Mouse (Mus musculus) heart, postnatal 14 days (tissue): ENCODE results near the gene Sirt5. TPM values are rescaled to one million over a fixed set of nuclear protein-coding genes. Genes with fewer than 3 reads are reported as not detected.
A peak's percentile ranks its signal among the peaks of the same experiment; 100 is the strongest.

Experiments
- DNase-seq, 2 experiments: peaks; one replicate each; pipeline ENCODE4 v3.0.0; 2021 to 2022
- intact Hi-C: fragments of 180-260 bp; cut with DNase I; formaldehyde crosslinking; loops from one replicate; pipeline ENCODE4 v1.15.1; 2025
- long read RNA-seq, 2 experiments: library from polyadenylated mRNA; stranded (forward); transcript quantifications; one replicate each; pipeline ENCODE4 v2.0.0; 2021
- total RNA-seq, 2 experiments: library from RNA; stranded (reverse); gene quantifications; 2 replicates each; pipeline ENCODE4 v1.2.3; 2021

Gene Sirt5
- total RNA-seq, result 10 to 100 TPM; 44.0 to 49.4 TPM
- long read RNA-seq, experiment 1, transcript Sirt5-211 (9 exons, 1,398 nt), result major isoform, 44 of 76 reads
- long read RNA-seq, experiment 1, partial matches to known transcripts, result 4 of 76 reads
- long read RNA-seq, experiment 1, other reads (novel, unspliced or antisense), result 27 of 76 reads
- long read RNA-seq, experiment 2, transcript Sirt5-211 (9 exons, 1,398 nt), result major isoform, 41 of 69 reads
- long read RNA-seq, experiment 2, partial matches to known transcripts, result 3 of 69 reads
- long read RNA-seq, experiment 2, other reads (novel, unspliced or antisense), result 25 of 69 reads

DNA sequence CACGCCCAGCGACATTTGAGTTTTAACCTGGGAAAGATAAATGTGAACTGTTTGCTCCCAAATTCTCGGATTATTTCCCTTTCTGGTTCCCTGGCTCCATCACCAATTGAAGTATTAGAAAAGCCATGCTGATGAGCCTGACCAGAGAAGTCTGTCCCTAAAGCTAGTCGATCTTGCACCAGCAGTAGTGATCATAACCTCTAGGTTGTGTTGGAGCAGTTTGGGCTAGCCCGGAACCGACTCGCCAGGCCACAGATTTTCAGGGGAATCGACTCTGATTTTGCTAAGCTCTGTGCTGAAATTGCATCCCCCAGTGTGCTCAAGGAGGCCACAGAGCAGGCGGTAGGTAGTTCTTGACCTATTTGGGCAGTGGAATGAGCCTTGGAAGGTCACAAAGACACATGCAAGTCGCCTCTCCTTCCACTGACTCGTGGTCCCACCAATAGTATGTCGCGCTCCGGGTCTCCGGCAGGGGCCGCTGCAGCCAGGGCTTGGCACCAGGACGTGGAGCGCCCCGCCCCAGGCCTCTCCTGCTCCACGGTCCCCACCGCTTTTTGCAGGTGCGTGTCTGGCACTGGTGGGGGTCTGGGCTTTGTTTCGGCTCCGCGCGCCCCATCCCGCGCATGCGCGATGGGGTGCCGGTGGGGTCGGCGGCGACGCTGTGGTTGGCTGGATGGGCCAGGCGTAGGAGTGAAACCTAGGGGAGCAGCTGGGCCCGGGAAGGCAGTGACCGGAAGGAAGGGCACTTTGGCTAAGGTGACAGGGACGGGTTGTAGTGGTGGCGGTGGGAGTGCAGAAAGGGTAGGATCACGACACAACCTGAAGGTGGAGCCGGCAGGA is at the start of gene Sirt5:
Gene Sirt5, plus strand, starts transcription at position 512 of the 840 bp plus-strand sequence.
- peak; percentile 92 to 95 for DNase-seq
- intact Hi-C loops, result loop anchor here (5.0 kb wide), 1 partner anchor 168 kb away; no protein-coding TSS in a partner anchor

GRCm38 (mm10) chr13:43317411-43317810 is 47.9 kb upstream of the Sirt5 start:
- no peak for DNase-seq
- intact Hi-C loops, result no loop called here

DNA sequence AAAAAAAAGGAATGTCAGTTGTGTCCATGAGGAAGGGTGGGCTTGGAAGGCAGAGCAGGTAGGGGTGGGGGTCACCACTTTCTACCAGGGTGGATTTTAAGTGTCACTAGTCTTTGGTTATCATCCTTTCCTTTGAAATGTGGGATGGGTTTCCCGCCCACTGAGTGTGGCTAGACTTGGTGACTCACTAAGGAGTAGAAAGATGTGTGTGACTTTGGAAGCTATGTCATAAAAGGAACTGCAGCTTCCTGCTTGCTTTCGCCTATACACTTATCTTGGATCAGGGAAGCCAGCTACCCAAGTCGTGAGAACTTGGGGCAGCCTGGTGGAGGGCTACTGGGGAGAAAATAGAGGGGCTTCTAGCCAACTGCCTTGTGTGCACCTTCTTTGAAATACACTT is 45.9 kb upstream of the Sirt5 start:
- intact Hi-C loops, result no loop called here
- no peak for DNase-seq

- no peak for DNase-seq
- intact Hi-C loops, result no loop called here
These were observed 43.8 kb upstream of the Sirt5 start for GRCm38 (mm10) chr13:43321492-43321891.

GRCm38 (mm10) chr13:43325427-43325826 is 39.9 kb upstream of the Sirt5 start:
- intact Hi-C loops, result no loop called here
- no peak for DNase-seq

DNA sequence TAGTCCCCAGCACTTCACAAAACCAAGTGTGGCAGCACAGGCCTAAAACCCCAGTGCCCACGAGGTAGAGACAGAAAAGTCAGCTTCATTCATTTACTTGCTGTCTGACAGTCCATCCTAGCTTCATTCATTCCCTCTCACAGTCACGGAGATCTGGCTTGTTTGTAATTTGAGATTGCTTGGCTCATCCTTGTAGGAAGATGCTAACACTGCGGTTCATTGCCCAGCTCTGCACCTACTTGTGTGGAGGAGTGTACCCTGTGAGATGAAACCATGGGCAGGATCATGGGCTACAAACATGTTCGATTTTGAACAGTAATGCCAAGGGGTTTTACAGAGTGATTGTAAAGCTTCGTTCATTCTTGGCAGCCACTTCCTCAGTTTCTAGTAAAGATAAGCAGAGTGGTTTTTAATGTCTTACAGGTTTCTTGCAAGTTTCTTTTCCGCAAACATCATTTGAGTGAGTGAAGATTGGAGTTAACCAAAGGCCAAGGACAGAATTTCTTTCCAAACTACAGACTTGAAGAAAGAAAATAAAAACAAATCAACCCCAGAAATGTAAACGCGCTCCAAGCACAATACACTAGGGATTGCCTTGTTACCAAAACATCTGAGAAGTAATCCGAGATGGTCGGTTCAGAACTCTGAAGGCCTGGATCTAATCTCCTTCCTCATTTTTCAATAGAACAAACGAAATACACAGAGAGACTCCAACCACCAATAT is 33.4 kb upstream of the Sirt5 start:
- intact Hi-C loops, result no loop called here
- no peak for DNase-seq

GRCm38 (mm10) chr13:43332591-43332990 is 32.7 kb upstream of the Sirt5 start:
- intact Hi-C loops, result no loop called here
- peak; percentile 13 to 26 for DNase-seq

DNA sequence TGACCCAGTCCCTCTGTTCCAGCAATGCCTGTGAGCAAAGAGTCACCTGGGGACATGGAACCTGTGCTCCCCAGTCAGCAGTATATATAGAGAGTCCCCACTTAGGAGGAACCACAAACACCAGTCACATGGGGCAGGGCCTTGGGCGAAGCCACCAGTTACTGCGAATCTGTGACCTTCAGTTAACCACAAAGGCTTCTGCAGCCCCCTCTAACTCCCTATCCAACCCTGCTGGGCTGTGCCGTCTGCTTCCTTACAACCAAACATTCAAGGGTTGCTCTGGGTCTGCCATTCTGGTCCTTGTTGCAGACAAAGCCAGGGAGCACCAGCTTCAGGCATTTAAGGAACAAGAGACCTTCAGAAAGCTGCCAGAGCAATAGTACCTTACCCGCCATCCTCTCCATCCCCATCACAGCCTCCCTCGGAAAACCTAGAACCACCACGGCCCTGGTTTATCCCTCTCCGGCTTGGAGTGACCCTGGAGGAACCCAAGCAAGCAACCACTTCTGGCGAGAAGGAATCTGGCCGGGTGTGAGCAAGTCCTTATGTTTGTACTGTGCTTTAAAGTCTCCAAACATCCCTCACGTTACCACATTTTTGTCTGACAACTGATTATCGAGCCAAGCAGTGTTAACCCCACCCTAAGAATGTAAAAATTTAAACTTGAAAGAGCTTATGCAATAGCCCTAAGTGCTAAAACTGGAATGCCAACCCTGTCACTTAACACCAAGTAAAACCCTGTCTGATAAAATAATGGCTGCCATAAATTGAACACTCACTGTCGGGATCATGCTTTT is 28.7 kb upstream of the Sirt5 start:
- intact Hi-C loops, result no loop called here
- DNase-seq, result no peak

GRCm38 (mm10) chr13:43338001-43338400 is 27.3 kb upstream of the Sirt5 start:
- no peak for DNase-seq
- intact Hi-C loops, result no loop called here

- intact Hi-C loops, result no loop called here
- no peak for DNase-seq
These were observed 26.7 kb upstream of the Sirt5 start for GRCm38 (mm10) chr13:43338632-43339031.

DNA sequence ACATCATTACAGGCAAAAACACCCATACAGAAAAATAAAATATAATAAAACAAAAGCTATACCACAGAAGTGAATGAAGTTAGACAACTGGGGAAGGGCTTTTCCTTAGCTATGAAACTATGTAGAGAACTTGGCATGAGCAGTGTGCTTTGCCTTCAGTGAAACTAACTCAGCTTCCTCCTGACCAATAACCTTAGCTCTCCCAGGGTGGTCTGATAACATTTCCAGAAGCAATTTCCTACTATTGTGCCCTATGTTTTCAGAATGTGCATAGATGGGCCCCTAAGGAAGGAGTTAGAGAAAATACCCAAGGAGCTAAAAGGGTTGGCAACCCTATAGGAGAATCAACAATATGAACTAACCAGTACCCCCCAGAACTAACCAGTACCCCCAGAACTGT is 18.5 kb upstream of the Sirt5 start:
- no peak for DNase-seq
- intact Hi-C loops, result no loop called here

- no peak for DNase-seq
- intact Hi-C loops, result no loop called here
These were observed 15.9 kb upstream of the Sirt5 start for GRCm38 (mm10) chr13:43349376-43349775.

GRCm38 (mm10) chr13:43350489-43351169 is 14.7 kb upstream of the Sirt5 start:
- intact Hi-C loops, result no loop called here

DNA sequence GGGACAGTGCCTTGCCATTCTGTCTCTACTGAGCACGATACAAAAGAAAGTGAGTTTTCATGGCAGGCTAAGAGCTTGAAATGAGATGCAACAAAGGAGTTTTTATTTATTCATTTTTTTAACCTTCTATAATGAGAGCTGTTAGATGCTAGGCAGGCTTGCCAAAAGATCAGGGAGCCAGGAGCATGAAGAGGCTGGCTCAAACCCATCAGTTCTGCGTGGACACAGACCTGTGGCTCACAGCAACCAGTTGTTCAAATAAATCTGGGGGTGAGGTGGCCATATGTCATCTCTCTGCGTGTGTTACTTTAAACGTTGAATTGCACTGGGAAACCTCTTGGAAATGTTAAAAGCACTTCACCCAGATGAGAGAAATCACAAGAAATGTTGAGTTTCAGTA is 11.9 kb upstream of the Sirt5 start:
- intact Hi-C loops, result no loop called here
- DNase-seq, result no peak

More at GRCm38 (mm10) chr13:43350489-43351169, 14.7 kb upstream of the Sirt5 start:
- no peak for DNase-seq

DNA sequence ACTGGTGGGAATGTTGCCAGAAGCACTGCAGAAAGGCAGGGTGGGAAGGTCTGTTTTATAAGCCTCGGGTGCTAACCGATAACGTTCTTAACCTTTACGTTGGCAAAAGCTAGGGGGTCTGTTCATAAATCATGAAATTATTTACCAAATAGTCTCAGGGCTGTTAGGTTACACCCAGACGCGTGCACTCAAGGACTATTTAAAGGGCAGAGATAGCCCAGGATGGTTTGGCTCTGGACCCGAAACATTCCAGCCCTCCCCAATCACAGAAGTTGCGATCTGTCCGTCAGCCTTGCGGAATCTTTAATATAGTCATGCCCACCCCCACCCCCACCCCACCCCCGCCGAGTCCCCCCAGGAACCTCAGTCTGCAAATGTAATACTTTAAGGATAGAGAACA is 10.9 kb upstream of the Sirt5 start:
- DNase-seq, result no peak
- intact Hi-C loops, result no loop called here

DNA sequence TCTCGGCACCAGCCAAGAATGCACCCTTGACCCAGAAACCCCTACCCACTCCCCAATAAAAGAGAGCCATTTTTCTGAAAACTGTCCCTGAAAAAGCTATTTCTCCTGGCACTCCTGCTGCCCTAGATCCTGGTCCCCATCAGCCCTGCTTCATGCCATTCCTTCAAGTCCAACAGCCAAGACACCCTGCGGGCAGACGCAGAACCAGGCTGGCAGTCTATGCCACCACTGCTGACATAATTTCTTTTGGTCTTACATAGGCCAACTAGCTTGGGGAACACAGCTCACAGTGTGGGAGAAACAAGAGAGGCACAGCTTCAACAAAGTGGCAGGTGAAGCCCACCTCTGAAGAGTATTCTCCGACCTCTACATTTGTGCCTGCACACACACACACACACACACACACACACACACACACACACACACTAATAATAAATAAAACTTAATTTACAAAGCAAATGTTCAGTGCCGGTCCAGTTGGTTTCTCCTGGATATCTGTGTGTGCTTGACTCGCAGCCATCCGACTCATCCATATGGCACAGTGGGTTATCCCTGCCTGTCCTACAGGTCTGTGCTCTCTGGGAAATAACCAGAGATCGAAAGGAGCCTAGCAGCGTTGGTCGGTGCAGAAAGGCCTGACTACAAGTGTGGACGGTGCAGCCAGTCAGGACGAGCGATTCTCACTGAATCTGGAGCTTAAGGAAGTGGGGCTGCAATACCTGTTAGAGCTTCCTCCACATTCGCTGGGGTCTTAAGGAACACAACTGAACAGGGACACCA is 8.8 kb upstream of the Sirt5 start:
- no peak for DNase-seq

DNA sequence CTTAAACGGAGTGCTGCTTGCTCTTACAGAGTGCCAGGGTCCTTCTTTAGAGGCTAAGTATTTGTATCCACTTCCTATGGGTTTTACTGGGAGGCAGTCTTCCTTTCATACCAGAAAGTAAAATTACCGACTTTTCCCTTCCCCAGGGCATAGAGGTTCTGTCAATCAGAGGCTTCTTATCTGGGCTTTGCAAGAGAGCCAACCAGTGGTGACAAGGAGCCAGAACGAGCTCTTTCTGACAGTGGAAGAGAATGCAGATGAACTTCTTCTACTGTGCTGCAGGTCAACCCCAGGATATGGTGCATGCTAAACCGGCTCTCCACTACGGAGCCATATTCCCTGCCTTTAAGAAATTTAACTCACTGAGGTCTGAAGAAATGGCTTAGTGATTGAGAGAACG is 4.8 kb upstream of the Sirt5 start:
- intact Hi-C loops, result no loop called here
- DNase-seq, result no peak

More for the DNA sequence above, 8.8 kb upstream of the Sirt5 start:
- intact Hi-C loops, result no loop called here

- DNase-seq, result peak in 1 of 2 experiments; percentile 18
- intact Hi-C loops, result no loop called here
These were observed 2.9 kb upstream of the Sirt5 start for GRCm38 (mm10) chr13:43362353-43362752.

GRCm38 (mm10) chr13:43365825-43366184 is 509 bp downstream of the Sirt5 start:
- peak in 1 of 2 experiments; percentile 10 for DNase-seq
- intact Hi-C loops, result loop anchor here (5.0 kb wide), 1 partner anchor 169 kb away; no protein-coding TSS in a partner anchor
